Mouse (Mus musculus) thymus, adult 2 months (tissue): ENCODE results near the gene Cyp39a1. TPM values are rescaled to one million over a fixed set of nuclear protein-coding genes. Genes with fewer than 3 reads are reported as not detected.

Source experiments
- DNase-seq: peaks from one replicate; pipeline ENCODE4 v3.0.0; 2021
- H3K27ac ChIP-seq: fragments of 200-500 bp; 2 replicates; pipeline ENCODE4 v1.5.1; 2012; ENCODE audit warnings: low read length, control low read depth; ENCODE audit not compliant: control insufficient read depth, insufficient read depth
- H3K27me3 ChIP-seq: fragments of 200-500 bp; 2 replicates; pipeline ENCODE4 v1.6.1; 2012; ENCODE audit warnings: mild to moderate bottlenecking, low read length, moderate library complexity, mixed read lengths; ENCODE audit not compliant: control insufficient read depth, insufficient read depth
- H3K36me3 ChIP-seq: fragments of 200-500 bp; 2 replicates; pipeline ENCODE4 v1.6.1; 2012; ENCODE audit warnings: mild to moderate bottlenecking, low read length, moderate library complexity; ENCODE audit not compliant: control insufficient read depth, insufficient read depth
- H3K4me1 ChIP-seq: fragments of 200-500 bp; replicated peaks from 2 replicates; pipeline ENCODE4 v1.6.1; 2012; ENCODE audit warnings: low read length; ENCODE audit not compliant: control insufficient read depth, insufficient read depth
- H3K4me3 ChIP-seq: fragments of 200-500 bp; 2 replicates; pipeline ENCODE4 v1.5.1; 2012; ENCODE audit warnings: mild to moderate bottlenecking, low read length, control low read depth, moderate library complexity; ENCODE audit not compliant: control insufficient read depth, insufficient read depth
- CTCF ChIP-seq: fragments of 200-500 bp; IDR thresholded peaks from 2 replicates; pipeline ENCODE4 v1.5.1; 2012; ENCODE audit warnings: mild to moderate bottlenecking, control low read depth, low read length, moderate library complexity, borderline replicate concordance; ENCODE audit not compliant: control insufficient read depth, poor library complexity, insufficient read depth; ENCODE audit errors: extremely low read depth
- POLR2A ChIP-seq: fragments of 200-500 bp; IDR thresholded peaks from 2 replicates; pipeline ENCODE4 v1.6.1; 2012; ENCODE audit warnings: mild to moderate bottlenecking, low read length, control low read depth, moderate library complexity; ENCODE audit not compliant: control insufficient read depth, poor library complexity, insufficient read depth; ENCODE audit errors: extremely low read depth
- WGBS: fragments of 180-500 bp; shearing (Covaris S2); methylation state at CpG from one replicate; pipeline ENCODE4 v1.1.7; 2018; 5-methylcytosine and 5-hydroxymethylcytosine counted together
- polyA plus RNA-seq: library from polyadenylated mRNA; depleted of rRNA; stranded (reverse); fragments of >200 nt; gene quantifications from 2 replicates; pipeline ENCODE4 v1.2.3, GENCODE M21; 2012; rRNA removed

Gene Cyp39a1
- polyA plus RNA-seq, 1 experiment = 0.35 TPM

DNA sequence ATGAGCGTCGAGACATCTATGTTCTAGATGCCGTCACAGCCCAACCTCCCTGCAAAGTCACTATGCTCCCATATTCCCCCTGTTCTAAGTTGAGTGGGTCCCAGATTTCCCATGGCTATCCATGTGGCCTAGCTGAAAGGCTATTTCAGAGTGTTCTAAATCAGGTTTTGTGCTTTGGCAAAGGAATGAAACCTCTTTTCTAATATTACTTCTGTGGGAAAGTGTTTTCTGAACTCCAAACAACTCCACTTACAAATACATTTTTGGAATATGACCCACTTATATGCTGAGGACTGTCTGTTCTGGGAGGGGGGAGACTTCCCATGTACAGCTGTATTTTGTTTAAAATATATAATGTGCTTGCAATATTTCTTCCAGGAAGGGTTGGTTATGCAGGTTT, 124.5 kb downstream of the Cyp39a1 start:
- Histone ChIP-seq H3K4me1 (no peaks in the 10 kb centered on the region), H3K27me3 (no peaks in the 10 kb centered on the region), H3K36me3 (no peaks in the 10 kb centered on the region), H3K27ac (no peak overlapping the region), H3K4me3 (no peak overlapping the region)
- TF ChIP-seq POLR2A (no peak), CTCF (no peak)
- WGBS = 96% methylated on average over 3 of the region's 3 CpGs
- no peak for DNase-seq

GRCm38 (mm10) chr17:43794731-43795280, 127.6 kb downstream of the Cyp39a1 start:
- Histone ChIP-seq H3K36me3 (no peaks in the 10 kb centered on the region), H3K27ac (no peak overlapping the region), H3K4me1 (no peaks in the 10 kb centered on the region), H3K4me3 (no peak overlapping the region), H3K27me3 (no peaks in the 10 kb centered on the region)
- no peak for TF ChIP-seq CTCF
- no peak for TF ChIP-seq POLR2A
- WGBS = 53% methylated on average over 1 of the region's 1 CpGs
- DNase-seq = no peak

Other genes starting within 250 kb of the Cyp39a1 start
- 1.0 and 1.7 TPM in 2 replicates for gene Mep1a, start 164.6 kb upstream of the Cyp39a1 start, polyA plus RNA-seq
- not detected in 2 replicates for gene Ankrd66, start 123.8 kb upstream of the Cyp39a1 start, polyA plus RNA-seq
- gene Pla2g7, start 99.3 kb upstream of the Cyp39a1 start, polyA plus RNA-seq = 6.7 and 9.0 TPM in 2 replicates
- gene Tdrd6, start 37.1 kb upstream of the Cyp39a1 start, polyA plus RNA-seq = 0.01 TPM in 1 of 2 replicates, not detected in the other
- 8.7 and 9.7 TPM in 2 replicates for gene Slc25a27, start 211 bp upstream of the Cyp39a1 start, polyA plus RNA-seq
- 1.4 and 6.4 TPM in 2 replicates for gene Rcan2, start 133.9 kb downstream of the Cyp39a1 start, polyA plus RNA-seq